Mouse (Mus musculus): ENCODE results near the gene Bbs9.

Bbs9 gene

DNA sequence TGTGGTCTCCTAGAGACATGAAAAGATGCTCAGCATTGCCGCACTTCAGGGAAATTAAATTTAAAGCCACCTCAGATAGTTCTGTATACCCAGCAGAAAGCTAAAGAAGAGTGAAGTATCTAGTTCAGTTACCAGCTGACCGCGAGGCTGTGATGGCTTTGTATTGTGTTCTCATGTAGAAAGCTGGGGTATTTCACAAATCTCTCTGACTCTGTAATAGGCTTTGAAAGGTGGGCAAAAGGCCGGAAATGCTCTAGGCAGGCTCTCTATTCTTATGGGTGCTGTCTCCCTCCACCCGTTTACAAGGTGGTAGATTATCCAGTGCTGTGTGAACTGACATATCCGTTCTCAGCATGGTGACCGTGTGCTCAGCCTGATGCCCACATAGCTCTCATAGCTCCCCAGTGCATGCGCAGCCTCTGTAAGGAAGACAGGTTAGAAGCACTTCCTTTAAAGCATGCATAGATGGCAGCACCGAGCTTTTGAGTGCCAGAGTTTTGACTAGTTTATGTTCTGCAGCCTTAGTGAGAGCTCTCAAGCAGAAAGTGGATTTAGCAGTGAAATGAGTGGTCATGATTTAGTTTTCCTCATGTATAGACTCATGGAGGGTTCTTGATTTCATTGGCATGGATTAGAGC is 57.4 kb downstream of the Bbs9 start:
- peak; percentile 24 for DNase-seq (ENCODE audit: low read depth, low spot score)

DNA sequence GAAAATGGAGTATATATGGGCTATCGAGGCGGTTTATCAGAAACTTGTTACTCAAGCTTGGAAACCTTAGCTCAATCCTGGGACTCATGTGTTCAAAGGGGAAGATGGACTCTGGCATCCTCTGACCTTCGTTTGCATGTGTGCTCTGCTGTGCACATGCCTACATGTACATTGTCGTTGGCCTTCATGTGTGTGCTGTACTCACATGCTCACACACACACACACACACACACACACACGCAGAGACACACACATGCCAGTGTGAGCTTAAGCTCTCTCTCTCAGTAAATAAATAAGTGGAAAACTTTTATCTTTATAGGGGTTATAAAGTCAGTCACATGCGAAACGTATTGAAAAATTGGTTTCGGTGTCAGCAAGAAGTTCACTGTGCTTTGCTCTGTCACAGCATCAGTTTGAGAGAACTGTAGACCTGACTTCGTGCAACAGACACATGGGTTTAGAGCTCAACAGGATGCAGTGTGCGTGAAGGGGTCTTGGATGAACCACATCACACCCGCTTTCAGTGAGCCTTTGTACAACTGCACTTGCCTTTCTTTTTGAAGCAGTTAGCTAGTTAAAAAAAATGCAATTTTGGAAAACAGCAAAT is 62.4 kb downstream of the Bbs9 start:
- no peak for DNase-seq (ENCODE audit: low read depth, low spot score)

DNA sequence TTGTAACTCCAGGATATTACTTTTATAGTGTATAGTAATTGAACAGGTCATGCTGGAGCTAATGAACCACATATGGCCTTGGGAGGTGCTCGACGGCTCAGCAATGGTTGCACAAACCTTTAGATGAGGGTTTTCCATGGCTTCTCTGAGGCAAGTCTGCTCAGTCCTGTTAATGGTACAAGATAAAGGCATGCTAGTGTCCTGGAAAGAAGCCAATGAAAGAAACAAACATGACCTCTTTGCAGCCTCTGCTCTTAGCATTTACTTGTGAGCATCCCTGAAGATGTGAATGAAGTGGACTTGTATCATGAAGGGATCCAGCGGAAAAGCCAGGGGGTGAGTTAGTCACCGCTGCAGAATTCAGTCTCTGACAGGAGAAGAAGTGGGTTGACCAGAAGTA is 64.0 kb downstream of the Bbs9 start:
- no peak for DNase-seq (ENCODE audit: low read depth, low spot score)

DNA sequence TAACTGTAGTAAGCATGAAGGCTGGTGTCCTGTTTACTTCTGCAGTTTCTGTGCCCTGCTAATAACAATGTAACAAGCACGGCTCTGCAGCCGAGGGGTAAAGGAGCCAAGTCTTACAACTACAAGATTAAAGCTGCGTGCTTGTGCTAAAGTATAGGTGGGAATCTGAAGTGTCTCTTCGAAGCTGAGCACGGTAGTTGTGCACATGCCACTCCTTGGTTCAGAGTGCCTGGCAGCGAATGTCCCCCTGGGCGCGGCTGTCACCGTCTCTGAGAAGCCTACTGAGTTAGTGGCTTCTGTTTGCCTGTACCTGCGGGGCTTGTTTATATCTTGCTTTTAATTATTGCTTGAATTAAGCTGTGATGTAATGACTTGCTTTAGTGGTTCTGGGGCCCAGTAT is 65.6 kb downstream of the Bbs9 start:
- no peak for DNase-seq (ENCODE audit: low read depth, low spot score)

DNA sequence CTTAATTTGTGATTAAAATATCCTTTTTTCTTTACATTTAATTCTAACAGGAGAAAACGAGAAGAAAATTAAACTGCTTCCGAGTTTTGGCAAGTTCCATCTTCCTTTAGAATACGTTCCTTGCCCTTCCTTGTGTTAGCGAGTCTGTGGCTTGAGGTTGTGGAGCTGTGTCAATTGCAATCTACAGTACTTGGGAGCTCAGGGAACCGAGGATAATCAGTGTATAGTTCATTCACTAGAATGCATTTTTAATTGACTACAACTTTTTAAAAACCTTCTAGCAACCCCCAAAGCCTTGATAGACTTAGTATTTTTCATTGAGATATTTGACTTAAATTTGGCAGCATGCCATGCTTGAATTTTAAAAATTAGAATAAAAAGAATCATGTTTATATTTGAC is 68.0 kb downstream of the Bbs9 start:
- DNase-seq (ENCODE audit: low read depth, low spot score) = no peak

DNA sequence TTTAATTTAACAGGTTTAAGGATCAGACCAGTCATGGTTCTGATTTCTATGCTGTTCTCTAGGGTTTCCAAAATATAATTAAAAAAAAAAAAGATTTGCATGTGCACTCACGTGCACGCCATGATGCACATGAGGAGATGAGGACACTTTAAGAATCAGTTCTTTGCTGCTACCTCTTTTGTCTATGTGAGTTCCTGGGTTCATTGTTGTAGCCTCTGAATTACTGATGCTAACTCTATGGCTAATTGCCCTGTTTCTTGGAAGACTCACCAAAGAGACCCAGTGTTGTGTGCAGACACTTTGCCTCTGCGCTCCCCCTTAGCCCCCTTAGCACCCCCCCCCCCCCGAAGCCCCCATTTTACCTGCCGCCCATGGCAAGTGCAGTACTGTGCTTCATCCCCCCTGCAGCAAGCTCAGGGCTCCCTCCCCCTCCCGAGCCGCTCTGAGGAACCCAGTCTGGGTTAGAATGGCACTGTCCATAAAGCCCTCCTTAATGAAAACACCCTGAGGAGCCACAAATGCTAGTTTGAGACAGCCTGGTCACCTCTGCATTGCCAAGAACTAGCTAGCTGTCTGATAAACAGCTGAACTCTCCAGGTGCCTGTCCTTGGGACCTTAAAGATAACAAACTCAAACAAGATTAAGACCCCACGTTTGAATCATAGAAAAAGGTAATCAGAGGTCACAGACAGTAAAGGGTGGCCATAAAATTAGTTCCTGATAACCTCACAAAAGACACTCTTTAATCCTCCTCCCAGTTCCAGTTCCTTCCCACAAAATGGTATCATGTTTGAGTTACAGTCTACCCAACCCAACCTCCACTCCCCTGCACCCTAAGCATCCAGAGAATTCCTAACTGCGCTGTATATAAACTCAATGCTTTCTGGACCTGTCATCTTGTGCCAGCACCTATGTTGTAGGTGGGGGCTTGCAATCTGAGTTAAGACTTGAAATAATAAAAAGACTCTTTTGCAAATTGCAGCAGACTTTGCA is 69.1 kb downstream of the Bbs9 start:
- DNase-seq (ENCODE audit: low read depth, low spot score) = no peak

DNA sequence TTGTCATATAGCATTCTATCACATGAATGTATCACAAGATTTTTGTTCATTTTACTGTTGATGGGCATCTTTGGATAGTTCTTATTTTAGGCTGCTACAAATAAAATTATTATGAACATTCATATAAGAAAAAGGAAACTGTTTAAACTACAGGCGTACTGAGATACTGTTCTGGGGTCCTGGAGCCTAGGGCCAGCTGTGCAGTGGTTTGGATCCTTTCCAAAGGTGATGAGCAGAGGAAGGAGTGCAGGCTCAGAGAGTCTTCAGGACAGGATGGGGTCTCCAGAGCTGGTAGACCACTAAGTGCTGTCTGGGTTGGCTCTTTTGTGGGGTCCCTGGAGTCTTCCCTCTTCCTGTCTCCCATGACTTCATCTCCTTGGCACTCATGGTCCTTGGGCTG is 75.8 kb downstream of the Bbs9 start:
- no peak for DNase-seq (ENCODE audit: low read depth, low spot score)

DNA sequence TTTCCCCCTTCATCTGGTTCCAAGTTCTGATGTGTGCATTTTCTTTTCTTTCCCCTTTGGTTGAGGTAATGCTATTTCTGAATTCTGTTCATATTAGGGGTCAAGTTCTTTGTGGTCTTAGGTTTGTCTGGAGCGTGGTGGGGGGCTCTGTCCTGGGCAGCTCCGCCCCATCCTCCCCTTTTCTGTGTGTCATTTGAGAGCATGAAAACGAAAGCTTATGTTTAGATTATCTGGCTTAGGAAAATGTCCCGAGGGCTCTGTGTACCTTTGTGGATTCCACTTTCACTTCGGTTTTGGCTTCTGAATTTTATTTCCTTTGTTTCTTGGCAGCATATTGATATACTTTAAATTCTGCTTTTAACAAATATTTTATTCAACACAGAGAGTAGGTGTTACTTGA is 80.6 kb downstream of the Bbs9 start:
- DNase-seq (ENCODE audit: low read depth, low spot score) = no peak

DNA sequence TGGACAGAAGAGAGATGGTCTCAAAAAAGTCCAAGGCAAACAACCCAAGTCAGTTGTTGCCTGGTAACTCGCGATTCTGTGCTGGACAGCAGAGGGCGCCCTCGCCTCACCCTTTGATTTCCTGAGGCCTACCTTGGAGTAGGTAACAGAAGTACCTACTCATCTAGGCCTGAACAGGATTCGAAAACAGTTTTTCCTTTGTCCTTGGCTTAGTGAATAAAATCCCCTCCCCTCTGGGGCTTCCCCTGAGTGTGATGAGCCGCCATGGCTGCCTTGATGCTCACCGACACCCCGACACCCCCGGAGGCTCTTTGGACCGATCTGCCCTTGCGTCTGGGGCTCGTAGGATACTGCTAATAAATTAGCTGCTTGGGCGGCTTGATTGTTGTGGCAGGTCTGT is 82.0 kb downstream of the Bbs9 start:
- DNase-seq (ENCODE audit: low read depth, low spot score) = peak; percentile 33

DNA sequence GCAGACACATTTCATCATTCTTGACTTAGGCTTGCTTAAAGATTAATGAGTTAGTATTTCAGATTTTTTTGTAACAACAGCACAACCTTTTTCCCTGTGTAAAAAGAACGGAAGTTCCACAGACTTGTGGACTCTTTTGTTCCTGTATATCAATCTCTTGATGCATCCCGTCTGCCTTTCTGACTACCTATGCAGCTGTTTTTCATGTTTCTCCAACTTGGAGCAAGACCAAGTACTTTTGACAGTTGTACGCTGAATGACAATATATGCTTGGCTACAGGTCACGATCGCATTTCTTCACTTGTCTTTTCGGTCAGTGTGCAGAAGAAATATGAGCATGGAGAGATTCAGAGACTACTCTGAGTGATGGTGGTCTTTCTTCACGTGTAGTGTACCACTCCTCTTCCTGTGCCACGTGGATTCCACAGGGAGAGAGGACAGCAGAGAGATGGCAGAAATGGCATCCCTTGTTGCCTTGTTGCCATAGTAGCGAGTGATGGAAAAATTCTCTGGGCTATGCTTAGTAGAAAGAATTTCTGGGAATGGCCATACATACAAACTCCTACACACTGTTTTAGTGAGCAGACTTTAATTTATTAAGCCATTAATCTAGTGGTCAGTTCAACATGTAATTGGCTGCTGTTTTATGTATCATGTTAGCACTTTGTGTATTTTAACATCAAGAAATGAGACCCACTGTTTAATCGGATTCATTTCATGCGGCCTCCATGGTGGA is 88.3 kb downstream of the Bbs9 start:
- DNase-seq (ENCODE audit: low read depth, low spot score) = no peak

DNA sequence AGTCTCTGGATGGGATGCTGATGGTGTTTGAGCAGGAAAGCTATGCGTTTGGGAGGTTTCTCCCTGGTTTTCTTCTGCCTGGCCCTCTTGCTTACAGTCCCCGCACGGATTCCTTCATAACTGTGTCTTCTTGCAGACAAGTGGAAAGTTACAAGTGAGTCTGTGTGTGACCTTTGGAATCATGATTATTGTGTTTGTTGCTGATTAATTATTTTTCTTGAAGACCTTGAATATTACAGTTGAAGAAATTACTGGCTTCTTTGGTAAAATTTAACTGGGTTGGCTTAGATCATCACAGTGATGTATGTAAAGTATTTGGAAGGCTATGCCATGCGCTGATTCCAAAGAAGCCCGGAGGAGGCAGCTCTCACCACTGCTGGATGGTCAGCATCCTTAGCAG is 92.2 kb downstream of the Bbs9 start:
- DNase-seq (ENCODE audit: low read depth, low spot score) = no peak

DNA sequence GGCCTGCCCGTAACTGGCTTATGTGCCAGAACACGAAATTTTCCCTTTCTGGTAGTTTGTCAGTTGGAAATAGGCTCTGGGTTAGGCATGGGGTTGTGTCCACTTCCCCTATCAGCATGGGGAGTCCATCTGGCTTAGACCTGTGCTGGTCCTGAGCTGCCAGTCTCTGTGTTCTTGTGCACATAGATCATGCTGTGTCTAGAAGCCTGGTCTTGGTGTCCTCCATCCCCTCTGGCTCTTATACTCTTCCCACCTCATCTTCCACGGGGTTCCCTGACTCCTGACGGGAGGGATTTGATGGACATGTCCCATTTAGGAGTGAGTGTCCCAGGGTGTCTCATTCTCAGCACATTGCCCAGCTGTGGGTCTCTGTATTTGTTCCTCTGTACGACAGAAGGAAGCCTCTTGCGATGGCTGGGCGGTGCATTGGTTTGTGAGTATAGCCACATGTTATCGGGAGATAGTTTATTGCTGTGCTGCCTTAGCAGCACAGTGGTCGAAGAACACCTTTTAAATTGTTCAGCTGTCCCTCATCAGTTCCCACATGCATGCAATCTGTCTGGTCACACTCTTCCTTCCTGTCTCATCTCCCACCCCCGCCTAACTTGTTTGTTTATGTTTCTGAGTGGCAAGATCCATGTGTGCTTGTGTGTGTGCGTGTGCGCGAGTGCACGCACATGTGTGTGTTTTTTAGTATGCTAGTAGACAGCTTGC is 101.1 kb downstream of the Bbs9 start:
- DNase-seq (ENCODE audit: low read depth, low spot score) = no peak

DNA sequence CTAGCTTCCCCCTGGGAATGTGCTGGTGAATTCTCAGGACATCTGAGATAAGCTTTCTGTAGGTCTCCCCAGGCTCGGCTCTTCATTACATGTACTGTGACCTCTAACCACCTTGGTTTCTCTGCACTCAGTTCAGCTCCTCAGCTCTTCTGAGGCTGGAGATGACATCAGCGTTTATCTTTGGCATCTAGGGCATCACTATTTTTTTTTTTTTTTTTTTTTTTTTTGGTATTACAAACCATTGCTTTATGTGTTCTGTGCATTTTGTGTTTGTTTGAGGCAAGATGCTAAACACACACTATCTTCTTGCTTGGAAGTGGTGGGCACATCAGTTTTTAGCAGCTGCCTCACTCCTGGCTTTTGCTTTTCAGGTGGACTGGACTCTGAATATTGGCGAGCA is 102.8 kb downstream of the Bbs9 start:
- DNase-seq (ENCODE audit: low read depth, low spot score) = no peak

DNA sequence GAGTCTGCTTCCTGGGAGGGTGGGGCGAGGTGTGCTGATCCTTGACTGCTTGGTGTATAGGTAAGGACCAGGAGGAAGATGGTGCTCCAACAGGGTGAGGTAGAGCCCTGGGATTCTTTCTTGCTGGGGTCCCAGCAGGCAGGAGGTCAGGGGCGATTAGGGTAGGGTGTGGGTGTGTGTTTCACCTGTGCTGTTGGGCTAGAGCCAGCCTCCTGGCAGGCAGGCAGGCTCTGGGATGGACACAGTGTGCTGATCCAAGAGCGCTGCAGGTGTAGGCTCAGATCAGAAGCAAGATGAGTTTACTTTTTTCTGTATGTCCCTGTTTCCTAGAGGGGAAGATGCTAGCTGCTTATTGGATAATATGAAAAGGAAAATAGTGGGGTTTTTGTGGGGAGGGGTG is 108.7 kb downstream of the Bbs9 start:
- no peak for DNase-seq (ENCODE audit: low read depth, low spot score)

DNA sequence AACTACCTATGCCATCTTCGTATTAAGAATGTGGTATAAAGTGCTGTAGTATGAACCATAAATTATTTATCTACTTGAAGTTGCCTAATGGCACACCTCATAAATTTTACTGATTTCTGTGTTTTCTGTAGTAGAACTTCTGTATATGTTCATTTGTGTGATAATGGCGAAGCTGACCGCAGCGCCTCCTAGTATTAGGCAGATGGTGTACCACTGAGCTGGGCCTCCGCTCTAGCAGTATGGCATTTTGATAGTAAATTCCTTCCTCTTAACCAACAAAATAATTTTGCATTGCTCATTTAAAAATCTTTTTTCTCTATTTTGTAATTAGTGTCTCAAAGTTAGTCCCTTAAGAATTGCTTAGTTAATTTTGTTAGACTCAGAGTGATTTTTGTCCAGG is 117.5 kb downstream of the Bbs9 start:
- DNase-seq (ENCODE audit: low read depth, low spot score) = no peak

DNA sequence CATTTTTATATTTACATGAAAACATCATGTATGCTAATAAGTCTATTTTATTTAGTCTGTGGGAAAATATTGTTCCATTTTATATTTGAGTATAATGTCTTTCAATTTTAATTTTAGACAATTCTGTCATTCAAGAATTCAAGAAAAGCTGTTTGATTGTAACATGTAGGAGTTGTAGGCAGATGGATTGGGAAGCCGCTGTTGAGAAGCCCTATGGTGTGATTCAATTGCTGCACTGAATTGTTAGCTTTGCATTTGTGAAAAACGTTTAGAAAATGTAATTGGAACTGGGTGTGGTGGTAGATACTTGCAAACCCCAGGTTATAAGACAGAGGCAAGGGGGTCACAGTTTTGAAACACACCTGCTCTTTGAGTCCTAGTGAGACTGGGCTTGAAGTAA is 121.1 kb downstream of the Bbs9 start:
- DNase-seq (ENCODE audit: low read depth, low spot score) = no peak

DNA sequence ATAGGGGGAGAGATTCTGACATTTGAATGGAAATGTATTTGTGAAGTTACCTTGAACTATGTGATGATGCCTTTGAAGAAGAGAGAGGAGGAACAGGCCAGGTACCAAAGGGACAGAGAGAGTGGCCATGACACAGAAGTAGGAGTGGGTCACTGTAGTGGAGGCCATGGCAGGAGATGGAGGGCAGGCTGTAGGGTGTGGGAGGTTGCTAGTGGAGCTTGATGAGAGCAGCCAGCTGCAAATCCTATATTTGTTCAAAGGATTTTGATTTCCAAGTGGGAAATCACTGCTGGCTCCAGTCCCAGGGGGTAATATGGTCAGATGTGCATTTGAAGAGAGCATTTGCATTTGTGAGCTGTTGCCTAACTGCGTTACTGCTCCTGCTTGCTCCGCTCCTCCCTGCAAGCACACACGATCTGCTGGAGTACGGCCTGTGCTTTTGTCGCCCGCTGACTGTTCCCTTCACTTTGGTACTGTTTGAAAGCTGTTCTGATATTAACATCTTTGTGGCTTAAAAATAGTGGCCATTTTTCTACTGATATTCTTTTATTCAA is 137.8 kb downstream of the Bbs9 start:
- no peak for DNase-seq (ENCODE audit: low read depth, low spot score)

DNA sequence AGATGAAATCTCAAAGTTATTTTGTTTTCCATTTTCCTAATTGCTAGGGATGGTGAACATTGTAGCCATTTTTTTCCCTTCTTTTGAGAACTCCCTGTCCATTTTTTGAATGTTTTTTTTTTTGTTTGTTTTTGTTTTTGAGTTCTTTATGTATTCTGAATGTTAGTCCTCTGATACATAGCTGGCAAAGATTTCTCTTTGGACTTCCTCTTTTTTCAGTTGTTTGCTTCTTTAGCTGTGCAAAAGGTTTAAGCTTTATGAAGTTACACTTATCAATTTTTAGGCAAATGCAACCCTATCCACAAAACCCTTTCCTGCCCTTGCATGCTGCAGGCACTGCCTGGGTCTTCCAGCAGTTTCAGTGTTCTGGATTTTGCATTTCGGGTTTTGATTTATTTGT is 143.7 kb downstream of the Bbs9 start:
- no peak for DNase-seq (ENCODE audit: low read depth, low spot score)

DNA sequence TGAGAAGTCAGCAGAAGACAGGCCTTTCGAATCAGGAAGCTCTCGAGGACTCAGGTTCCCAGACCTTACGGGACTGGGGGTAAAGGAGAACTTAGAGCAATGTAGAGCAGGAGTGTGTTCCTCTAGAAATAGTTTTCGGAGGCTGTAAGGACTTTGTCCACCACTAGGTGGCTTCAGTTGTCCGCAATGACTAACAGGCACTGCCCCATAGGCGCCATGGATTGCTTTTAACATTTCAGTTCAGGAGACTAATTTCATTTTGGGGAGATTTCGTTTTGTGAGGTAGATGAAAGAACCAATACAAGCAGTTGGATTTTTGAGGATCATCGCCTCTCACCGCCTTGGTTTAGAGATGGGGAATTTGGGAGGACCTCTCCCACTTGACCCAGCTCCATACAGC is 149.5 kb downstream of the Bbs9 start:
- DNase-seq (ENCODE audit: low read depth, low spot score) = peak; percentile 13

DNA sequence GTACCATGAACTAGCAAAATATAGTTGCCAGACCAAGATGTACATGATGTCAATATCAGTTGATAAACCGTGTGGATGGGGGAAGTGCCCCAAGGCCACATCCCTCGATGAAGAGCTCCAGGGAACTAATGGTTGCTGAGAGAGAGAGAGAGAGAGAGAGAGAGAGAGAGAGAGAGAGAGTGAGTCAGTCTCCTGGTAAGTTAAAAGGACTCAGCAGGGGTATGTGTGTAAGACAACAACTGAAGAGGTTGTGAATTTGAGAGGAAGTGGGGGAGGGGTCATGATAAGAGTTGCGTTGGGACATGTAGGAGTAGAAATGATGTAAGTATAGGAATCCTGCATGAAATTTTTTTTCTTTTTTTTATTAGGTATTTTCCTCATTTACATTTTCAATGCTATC is 150.5 kb downstream of the Bbs9 start:
- no peak for DNase-seq (ENCODE audit: low read depth, low spot score)

DNA sequence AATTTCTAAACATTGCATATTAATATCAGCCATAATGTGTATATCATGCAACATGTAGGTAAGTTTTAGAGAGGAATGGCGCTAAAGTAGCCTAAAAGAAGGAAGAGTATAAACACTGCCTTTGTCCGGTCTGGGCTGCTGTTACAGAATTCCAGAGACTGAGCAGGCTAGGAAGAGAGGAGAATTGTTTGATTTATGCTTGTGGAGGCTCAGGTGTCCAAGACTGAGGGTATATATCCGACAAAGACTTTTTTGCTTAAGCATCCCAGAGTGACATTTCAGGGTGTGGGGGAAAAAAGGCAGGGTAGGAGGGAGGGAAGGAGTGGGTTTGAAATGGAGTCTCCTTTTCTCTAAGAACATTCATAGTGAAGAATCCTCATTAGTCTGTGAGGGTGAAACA is 152.4 kb downstream of the Bbs9 start:
- no peak for DNase-seq (ENCODE audit: low read depth, low spot score)
